Mouse (Mus musculus) embryo, embryonic 11.5 days (tissue): ENCODE results near the gene Mgat4a.

Experiments
- DNase-seq: peaks from one replicate; pipeline ENCODE4 v3.0.0-alpha.2; 2012; ENCODE audit warnings: low read depth, low spot score

Mgat4a gene

DNA sequence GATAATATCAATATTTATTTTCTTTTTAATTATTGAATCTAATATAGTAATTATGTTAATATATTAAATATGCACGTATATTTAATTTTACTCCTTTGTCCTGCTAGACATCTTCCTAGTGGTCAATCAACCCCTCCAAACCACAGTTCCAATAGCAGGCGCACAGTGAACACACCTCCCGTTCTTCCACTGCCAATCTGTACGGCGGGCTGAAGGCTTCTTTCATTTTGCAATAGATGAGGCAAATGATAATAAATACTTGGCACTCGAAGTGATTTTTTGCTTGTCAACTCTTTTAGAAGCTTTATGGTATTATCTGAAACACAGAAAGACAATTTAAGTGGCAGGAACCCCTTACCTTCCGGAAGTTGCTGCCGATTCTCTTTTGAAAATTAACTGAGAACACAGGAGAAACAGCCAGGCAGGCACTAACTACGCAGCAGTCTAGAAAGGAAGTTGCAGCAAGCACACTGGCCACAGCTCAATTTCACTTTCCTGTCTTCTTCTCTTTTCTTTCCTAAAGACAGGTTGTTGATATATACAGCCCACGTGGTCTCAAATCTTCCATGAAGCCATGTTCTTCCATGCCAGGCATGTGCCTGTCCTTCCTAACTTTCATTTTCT is 45.0 kb downstream of the Mgat4a start:
- DNase-seq, result no peak

DNA sequence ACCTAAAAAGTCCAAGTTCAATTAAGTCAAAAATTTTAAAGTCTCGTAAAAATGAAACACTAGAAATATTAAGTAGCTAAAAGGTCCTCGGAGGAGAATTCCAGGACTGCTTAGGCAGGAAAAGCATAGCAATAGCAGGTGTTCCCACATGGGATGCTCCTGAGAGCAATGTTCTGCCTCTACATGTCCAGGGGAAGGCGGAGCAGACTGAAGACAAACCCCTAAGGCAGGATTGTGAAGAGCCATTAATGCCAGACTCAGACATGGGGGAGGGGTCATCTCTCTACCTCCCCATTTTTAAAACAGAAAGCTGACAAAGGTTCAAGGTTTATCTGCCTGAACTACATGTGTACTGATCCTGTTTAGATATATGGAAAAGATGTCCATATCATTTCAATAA is 45.7 kb downstream of the Mgat4a start:
- no peak for DNase-seq

DNA sequence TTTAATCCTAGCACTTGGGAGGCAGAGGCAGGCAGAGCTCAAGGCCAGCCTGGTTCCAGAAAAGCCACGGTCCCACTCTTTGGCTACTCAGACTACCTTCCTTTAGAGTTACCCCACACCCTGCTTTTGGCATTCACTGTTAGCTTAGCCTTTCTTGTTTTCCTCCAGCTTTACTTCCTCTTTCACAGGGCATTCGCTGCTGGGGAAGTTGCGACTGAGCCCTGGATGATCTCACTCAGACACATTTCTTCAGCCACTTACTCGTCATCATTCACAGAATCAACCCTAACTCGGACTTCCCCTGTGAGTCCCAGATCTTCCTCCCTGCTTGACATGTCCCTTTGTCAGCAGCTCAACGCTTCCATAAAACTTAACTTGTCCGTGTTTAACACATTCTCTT is 49.1 kb downstream of the Mgat4a start:
- DNase-seq, result no peak

DNA sequence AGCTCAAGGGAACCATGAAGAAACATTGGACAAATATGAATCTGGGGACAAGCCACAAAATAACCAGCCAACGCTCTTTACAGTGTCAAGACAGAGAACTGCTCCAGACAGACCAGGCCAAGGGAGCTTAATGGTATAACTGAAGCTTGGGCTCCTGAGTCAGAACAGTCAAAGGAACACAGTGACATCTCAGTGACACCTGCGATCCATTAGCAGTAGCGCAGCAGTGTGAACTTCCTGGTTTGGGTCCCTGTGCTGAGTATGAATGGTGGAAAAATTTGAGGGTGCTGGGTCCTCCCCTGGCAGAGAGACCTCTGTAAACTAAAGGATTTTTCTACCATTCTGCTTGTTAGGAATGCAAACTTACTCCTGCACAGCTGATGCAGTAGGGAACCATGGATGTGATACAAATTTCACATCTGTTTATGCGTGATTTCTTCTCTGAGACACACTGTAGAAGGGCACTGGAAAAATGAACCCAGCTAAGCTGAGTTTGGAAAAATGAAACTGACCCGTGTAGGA is 50.1 kb downstream of the Mgat4a start:
- no peak for DNase-seq

DNA sequence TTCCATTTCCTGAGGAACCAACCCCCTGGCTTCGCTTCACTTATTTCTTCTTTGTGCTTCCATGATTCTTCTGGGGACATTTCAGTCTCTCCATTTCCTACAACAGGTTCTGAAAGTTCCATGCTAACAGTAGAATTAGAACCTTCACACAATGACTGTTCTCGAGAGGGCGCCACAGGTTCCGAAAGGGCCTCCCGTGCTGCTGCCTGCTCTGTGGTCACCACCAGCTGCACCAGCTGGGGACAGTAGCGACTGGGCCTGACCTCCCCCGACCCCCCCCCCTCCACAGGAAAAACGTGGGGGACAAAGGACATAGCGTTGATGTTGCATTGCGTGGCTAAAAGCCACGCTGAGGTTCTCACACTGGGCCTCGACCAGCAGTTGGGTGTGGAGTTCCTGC is 52.3 kb downstream of the Mgat4a start:
- DNase-seq, result no peak

DNA sequence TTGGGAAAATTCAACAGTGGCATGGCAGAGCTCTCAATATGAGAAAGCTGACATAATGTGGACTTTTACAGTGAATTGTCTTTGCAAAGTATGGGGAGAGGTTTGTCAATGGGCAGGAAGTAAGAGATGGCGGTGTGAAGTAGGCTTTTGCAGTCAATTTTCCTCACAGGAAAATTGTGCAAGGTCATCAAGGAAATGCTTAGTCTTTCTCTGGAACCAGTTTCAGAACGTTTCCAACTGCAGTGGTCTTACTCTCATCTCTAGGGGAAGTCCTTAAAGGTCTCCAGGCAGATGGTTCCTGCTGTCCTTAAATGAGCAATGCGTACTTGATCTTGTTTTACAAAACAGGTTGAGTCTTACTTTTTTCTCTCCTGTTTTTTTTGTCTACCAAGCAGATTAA is 53.8 kb downstream of the Mgat4a start:
- DNase-seq, result no peak

DNA sequence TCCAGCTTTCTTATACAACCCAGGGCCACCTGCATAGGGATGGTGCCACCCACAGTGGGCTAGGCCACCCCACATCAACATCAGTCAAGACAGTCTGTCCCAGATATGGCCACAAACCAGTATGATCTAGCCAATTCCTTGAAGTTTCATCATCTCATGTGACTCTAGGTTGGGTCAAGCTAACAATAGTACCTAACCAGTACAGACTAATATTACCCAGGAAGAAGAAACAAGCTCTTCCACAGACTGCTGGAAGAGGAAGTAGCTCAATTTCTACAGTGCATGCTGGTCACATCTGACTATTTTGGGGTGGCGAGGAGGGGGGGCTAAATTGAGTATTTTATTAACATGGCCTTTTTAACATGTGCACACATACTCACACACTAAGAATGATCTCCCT is 54.4 kb downstream of the Mgat4a start:
- DNase-seq, result no peak

DNA sequence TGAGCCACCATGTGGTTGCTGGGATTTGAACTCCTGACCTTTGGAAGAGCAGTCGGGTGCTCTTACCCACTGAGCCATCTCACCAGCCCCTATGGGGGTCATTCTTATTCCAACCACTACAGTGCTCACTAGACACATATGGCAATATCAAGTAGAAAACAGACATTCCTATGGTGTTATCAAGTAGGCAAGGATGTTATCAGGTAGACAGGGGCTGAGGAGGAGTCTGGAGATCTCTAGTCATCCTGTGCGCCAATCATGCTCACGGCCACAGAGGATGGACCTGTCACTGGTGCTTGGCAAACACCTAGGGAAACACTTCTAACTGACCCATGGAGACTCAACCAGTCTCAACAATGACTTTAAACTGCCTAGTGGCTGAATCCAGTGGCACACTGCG is 56.2 kb downstream of the Mgat4a start:
- DNase-seq, result no peak

DNA sequence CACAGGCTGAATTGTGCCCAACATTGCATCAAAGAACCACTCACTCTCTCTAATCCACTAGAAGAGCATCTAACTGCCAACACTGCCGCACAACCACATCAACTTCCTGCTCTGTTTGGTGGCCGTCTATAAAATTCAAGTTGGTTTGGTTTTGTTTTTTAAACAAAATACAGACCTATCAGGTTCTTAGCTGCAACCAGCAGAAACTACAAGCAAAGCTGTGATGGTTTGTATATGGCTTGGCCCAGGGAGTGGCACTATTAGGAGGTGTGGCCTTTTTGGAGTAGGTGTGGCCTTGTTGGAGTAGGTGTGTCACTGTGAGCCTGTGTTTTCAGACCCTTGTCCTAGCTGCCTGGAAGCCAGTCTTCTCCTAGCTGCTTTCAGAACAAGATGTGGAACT is 59.5 kb downstream of the Mgat4a start:
- DNase-seq, result no peak

DNA sequence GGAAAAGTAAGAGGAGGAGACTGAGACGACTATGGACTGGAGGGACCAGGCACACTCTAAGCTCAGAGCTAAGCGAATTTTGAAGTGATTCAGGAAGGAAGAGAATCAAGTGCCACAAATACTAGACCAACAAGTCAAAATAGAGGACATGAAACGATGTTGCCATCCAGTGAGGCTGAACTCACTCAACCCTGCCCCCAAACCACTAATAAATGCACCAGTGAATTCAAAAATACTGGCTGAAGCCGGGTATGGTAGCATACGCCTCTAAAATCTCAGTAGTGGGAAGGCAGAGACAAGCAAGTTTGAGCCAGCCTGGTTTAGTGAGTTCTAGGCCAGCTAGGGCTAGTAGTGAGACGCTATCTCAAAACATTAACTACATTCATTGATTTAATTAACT is 60.1 kb downstream of the Mgat4a start:
- DNase-seq, result no peak

DNA sequence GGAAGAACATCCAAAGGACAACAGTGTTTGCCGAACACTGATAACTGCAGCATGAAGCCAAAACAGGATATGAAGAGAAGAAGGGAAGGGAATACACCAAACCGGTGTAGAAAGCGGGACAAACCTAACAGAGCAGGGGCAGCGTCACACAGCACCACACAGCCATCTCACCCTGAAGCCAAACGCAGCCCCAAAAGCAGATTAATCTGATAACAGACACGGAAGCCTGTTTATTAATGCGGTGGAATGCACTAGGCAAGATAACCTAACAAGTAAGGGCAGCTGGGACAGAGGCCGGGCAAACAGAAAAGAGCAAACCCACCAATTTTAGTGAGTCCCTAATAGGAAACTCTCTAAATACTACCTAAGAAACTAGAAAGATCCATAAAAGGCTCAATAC is 61.1 kb downstream of the Mgat4a start:
- DNase-seq, result no peak

DNA sequence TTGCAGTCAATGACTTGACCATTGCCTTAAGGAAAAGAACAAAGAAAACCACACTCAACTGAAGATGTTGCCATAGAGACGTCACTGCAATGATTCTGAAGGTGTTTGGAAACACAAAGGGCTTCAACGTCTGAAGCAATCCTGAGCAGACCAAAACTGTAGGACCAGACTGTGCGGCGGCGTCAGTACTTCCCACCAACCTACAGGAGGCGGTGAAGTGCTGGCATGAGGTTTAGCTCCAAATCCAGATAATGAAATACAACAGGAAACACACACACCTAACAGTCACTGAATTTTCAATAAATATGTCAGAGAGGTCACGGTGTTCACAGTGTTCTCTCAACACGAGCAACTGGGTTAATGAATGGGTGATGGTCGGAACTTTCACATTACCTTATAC is 61.7 kb downstream of the Mgat4a start:
- DNase-seq, result no peak

DNA sequence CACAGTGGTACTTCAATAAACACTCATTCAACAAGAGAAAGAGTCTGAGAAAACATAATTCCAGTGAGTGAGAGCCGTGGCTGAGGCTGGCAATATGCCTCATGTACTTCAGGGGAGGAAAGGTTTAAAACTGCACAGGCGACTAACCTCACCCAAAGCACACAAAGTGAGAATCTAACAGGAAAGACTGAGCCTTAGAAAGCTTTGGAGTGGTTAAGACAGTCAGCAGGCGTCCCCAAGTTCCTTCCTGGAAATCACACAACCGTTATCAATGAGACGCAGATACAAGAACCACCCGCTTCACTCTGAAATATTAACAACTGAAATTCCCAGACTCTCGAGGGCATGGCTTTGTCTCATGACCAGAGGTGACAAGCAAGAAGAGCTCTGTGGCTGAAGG is 62.4 kb downstream of the Mgat4a start:
- DNase-seq, result no peak

DNA sequence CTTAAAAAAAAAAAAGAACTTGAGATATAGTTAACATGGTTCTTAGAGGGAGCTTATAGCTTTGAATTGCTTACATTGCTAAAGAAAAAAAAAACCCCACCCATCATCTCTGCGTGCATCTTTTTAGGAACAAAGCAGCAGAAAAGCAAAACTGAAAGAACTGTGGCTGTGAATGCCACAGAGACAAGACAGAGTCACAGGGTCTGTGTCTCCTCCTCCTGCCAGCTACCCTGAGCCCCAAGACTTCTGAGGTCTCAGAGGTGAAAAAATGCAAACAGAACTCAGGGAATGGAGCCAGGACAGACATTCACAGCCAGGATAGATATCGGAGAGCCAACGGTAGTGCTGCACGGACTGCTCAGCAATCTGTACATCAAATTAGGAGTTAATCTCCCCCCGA is 62.9 kb downstream of the Mgat4a start:
- no peak for DNase-seq

DNA sequence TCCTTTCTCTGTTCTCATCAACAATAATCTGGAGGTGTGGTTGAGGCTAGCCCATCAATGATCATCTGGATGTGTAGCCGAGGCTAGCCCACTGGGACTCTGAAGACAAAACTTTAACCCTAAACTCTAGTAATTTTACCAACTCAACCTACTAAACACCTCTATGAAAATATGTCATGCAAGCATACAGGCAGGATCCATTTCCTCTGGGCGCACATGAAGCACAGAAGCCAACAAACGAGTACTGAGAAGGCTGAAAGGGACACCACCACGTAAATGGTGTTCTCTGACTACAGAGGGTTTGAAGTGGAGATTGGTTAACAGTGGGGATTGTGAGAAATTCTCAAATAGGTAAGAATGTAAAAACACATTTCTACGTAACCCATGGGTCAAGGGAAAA is 63.6 kb downstream of the Mgat4a start:
- DNase-seq, result no peak

DNA sequence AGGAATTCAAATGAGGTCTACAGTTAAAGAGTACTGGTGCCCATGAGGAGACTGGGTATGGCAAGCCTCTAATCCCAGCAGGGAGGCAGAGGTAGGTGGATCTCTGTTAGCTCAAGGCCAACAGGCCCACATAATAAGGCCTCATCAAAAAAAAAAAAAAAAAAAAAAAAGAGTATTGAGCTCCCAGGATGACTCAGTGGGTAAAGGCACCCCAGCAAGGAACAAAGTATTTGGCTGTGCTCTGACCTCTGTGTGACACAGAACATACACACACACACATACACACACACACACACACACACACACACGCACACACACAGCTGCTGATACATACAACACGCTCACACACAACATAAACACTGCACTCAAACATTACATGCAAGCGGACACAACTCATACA is 65.5 kb downstream of the Mgat4a start:
- no peak for DNase-seq

DNA sequence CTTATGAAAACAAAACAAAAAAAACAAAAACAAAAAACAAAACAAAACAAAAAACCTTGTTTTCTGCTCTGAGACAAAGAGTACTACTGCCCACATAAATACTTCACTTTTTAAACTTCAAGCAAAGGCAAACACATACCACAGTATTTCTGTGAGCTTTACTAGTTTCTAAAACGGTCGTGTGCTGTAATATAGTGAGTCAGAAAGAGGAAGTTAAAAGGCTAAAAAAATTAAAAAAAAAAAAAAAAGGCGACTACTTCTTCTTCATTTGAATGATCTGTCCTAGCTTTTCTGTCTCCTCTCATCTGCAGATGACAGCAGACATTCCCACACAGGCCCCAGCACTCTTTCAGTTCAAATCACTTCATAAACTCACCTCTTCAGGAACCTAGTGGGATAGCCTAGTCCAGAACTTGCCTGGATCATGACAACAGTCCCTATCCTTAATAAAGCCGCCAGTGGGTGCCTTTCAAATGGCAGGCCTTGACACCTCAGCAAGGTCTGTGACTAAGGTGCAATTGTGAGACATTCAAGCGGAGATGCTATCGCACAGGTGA is 66.1 kb downstream of the Mgat4a start:
- no peak for DNase-seq

DNA sequence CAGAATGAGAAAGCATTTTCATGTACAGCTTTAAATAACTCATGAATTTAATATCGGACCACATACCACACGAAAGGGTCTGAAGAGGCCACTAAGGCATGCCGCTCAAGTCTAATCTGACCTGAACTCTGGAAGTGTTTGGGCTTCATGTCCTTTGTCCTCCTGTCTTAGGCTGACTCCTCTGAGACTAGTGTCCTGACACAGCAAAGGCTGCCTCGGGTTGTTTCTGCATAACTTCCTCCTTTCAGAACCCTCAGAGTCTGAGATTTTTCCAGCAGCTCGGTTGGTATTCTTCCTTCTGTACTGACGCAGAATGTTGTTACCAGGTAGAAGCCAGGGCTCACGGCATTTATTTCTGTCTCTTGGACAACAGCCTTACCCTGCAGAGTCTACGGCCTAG is 66.8 kb downstream of the Mgat4a start:
- no peak for DNase-seq

DNA sequence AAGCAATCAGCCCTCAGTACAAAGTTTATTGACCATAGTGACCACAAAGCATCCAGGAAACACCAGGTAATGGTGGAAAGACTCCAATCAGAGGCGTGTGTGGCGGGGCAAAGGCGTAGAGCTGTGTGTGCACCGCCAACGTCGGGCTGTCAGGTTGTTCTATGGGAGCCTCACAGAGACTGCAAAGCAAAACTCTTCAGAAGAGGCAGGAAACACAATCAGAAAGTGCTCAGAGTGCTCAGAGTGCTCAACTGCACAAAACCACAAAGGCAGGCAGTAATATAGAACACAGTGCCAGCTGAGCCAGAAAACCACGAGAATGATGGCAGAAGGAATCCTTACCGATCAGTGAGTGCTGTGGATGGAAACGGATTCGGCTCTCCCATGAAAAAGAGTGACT is 67.6 kb downstream of the Mgat4a start:
- no peak for DNase-seq

DNA sequence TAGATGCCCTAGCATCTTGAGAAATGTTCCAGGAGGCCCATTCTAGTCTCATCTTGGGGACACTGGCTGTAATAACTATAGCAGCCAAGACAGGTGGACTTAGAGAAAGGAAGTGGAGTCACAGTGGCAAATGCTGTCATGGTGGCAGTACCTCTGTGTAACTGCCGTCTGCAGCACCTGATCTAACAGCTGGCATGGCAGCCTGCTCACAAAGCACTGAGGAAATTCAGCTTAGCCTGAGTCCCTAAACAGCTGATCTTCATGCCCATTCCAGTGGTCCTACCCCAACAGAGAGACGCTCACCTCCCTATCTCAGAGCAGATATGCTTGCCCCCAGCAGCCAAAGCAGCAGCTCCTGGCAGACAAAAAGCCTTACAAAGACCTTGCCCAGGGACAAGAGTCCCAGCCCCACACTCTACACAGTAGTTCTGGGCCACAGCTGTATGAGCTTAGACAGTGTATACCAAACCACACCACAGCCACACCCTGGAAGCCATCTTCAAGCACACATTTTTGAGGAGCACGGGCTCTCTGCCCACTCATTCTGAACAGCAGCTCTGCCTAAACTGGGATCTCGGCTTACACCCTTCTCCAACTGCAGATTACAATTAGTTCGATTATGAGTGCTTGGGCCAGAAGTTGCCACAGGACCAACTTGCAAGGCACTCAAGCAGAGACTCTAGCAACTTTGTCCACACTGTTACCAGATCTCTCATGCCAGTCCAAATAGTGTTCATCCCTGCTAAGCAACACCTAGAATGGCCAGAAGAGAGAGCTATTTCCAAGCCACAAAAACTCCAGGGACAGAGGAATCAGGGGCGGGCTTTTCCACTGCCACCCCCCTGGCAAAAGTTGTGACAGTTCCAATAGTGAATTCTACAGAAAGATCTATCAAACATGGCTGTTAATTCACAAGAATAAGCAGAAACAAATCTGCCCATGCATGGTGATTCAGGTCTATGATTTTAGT is 69.4 kb downstream of the Mgat4a start:
- no peak for DNase-seq

DNA sequence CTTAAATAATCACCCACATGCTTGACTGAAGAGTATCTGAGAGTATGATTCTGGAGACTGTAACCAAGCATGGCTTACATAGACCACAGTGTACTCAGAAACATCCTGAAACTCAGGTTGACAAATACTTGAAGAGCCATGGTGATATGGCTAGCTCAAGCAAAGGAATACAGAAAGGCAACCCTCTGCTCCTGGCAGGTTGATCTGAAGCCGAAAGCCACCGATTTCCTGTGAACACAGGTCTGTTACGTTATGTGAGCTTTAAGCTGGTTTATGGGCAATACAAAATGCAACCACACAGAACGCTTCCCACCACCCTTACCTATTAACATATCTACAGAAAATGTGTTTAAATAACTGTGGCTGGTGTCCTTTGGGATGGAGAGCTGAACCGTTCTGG is 71.8 kb downstream of the Mgat4a start:
- no peak for DNase-seq

DNA sequence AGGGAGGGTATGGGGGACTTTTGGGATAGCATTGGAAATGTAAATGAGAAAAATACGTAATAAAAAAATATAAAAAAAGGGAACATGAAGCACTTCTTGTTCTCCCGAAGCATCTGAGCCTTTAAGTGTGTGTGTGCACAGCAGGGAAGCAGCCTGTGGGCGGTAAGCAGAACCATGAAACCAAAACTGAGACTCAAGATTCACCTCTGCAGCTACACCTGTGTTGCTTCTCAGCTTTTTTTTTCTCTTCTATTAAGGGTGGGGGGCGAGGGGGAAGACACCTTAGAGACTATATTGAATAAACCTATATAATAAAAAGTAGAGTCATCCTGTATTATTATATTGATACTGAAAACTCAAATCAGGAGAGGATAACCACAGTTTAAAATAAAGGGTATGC is 73.0 kb downstream of the Mgat4a start:
- DNase-seq, result no peak
